In the genomic region with DNA sequence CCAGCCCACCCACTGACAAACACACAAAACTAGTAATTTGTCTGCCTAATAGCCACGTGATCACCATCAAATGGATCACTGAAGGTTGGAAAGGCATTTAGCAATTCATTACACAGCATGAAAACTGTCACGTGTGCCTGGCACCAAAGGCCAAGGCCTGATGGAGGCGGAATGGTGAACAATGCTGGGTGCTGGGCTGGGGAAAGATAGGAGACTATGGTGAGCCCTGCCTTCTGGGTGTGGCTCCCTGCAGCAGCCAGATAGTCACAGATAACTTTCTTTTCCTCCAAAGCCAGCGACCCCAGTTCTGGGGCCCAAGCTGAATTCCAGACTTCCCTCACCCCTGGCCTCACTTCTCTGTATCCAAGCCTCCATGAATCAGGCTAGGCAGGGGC, we compare ENCODE assay signal across 13 mouse cellular contexts. TPM values are rescaled to one million over a fixed set of nuclear protein-coding genes. Genes with fewer than 3 reads are reported as not detected.
DNase-seq lines count a peak whose midpoint lies in the region; ATAC-seq lines count a peak whose summit lies in the region.
"Had no signal": no experiment of that assay in that cellular context is flagged by ENCODE, and none has a peak within 500 bp of the region (broad histone marks: within the 10 kb centered on the region; RNA-seq: fewer than 3 reads in every experiment).

No protein-coding gene starts in this region.

- peak overlapping the region; percentile 60 for H3K9ac ChIP-seq in liver, embryonic 13.5 days
- H3K9ac ChIP-seq: hindbrain, embryonic 14.5 days; limb, embryonic 15.5 days had no signal

- peak overlapping the region; percentile 90 for H3K27ac ChIP-seq in liver, embryonic 13.5 days
- H3K27ac ChIP-seq: hindbrain, embryonic 14.5 days; limb, embryonic 15.5 days had no signal

- H3K9me3 ChIP-seq in liver, embryonic 13.5 days (replicated peaks), result no peaks in the 10 kb centered on the region
- H3K9me3 ChIP-seq: limb, embryonic 15.5 days had no signal

- H3K27me3 ChIP-seq in liver, embryonic 13.5 days, result peaks cover 9% of the 10 kb centered on the region

- 8% methylated on average over 4 of the region's 4 CpGs for WGBS in liver, embryonic 13.5 days (ENCODE audit: insufficient replicate concordance)

- peak overlapping the region; percentile 44 for H3K4me2 ChIP-seq in liver, embryonic 13.5 days
- H3K4me2 ChIP-seq: hindbrain, embryonic 14.5 days; limb, embryonic 15.5 days had no signal

- H3K36me3 ChIP-seq in liver, embryonic 13.5 days, result peaks cover 3% of the 10 kb centered on the region; the same call in 1 of the 2 replicates
- H3K36me3 ChIP-seq: limb, embryonic 15.5 days had no signal

- peak; percentile 45; the same call in 1 of the 2 replicates for ATAC-seq in common myeloid progenitor, adult 5-6 weeks (replicated peaks; ENCODE audit: low read depth, poor library complexity, severe bottlenecking)
- peak; percentile 84 for ATAC-seq in liver, embryonic 13.5 days (ENCODE audit: low read depth)
- ATAC-seq in CD4-positive, CD25-positive, alpha-beta regulatory T cell, adult 4 months, result no peak

- peak; percentile 9 for DNase-seq in ES-CJ7 (ENCODE audit: low read depth, low spot score)
- peak; percentile 17 for DNase-seq in R1 (ENCODE audit: low read depth, low spot score)
- DNase-seq in liver, embryonic 13.5 days, result peak; percentile 79
- DNase-seq in lung, postnatal 10 days, result no peak
- no peak for DNase-seq in kidney, postnatal 14 days
- no peak for DNase-seq in left cerebral cortex, adult 8-10 months (ENCODE audit: low spot score in 2 of 2)
- DNase-seq: cerebellum, postnatal 36 days; thymus, postnatal 36 days had no signal

- peaks cover 76% of the 10 kb centered on the region for H3K4me1 ChIP-seq in liver, embryonic 13.5 days (replicated peaks)
- H3K4me1 ChIP-seq: limb, embryonic 15.5 days had no signal

- H3K4me3 ChIP-seq in liver, embryonic 13.5 days (replicated peaks), result peak overlapping the region; percentile 16; the same call in 1 of the 2 replicates
- H3K4me3 ChIP-seq: limb, embryonic 15.5 days had no signal

RNA-seq across cellular contexts. Expression of a gene that starts 19.9 kb away (rescaled TPM):
- not detected in 2 replicates for total RNA-seq in common myeloid progenitor, adult 5-6 weeks (2017)
- 3.4 and 3.8 TPM in 2 replicates for polyA plus RNA-seq in liver, embryonic 13.5 days (2015; fragmentation: Nextera tagmentation; extraction: Ambion mirVana)
- polyA plus RNA-seq in CD4-positive, CD25-positive, alpha-beta regulatory T cell, adult 4 months (2017; shearing (Covaris generic)), result under 1 TPM in 1 of 2 experiments, not detected in 1; 0.09 TPM
- 1 to 10 TPM; 3.6 to 5.7 (median 4.2) TPM for total RNA-seq in left cerebral cortex, adult 8-10 months (2022)
- total RNA-seq: CH12.LX had no signal

Comparison
In these comparisons a context has a peak if more than half of its experiments do, and no peak if none do; other contexts are left out.
1. DNase-seq: peak in ES-CJ7 (single experiment), R1 (single experiment) and liver, embryonic 13.5 days (single experiment); none in lung, postnatal 10 days (single experiment), kidney, postnatal 14 days (single experiment) and left cerebral cortex, adult 8-10 months (0 of 2).